ENCODE assay signal across 8 mouse cellular contexts in the genomic region with DNA sequence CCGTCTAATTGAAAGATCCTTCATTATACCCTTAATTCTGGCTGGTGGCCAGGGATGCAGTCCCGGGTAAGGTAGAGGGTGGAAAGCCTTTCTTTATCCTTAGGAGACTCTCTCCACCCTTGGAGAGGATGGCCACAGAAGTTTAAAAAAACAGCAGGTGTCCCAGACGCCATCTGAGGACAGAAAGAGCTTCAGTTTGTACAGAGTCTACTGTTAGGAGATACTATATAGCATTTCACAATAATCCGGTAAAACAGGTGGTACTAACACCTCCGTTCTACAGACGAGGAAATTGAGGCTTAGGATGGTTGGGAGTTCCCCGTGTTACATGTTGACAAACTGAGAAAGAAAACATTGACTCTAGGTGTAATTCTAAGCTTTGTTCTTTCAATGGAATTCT. TPM values are rescaled to one million over a fixed set of nuclear protein-coding genes. Genes with fewer than 3 reads are reported as not detected.
A peak's percentile ranks its signal among the peaks of the same experiment; 100 is the strongest.
DNase-seq lines count a peak whose midpoint lies in the region; ATAC-seq lines count a peak whose summit lies in the region.

No protein-coding gene starts in this region.

- H3K9me3 ChIP-seq in kidney, embryonic 15.5 days (replicated peaks) = no peaks in the 10 kb centered on the region
- H3K9me3 ChIP-seq in hindbrain, embryonic 11.5 days (ENCODE audit: control insufficient read depth, low read length) = no peaks in the 10 kb centered on the region

- H3K36me3 ChIP-seq in kidney, embryonic 15.5 days = no peaks in the 10 kb centered on the region
- H3K36me3 ChIP-seq in hindbrain, embryonic 11.5 days (ENCODE audit: control insufficient read depth, insufficient read depth, low read length) = no peaks in the 10 kb centered on the region
- H3K36me3 ChIP-seq in macrophage (ENCODE audit: inconsistent target) = no peaks in the 10 kb centered on the region

- 20% methylated on average over 7 of the region's 7 CpGs for WGBS in kidney, embryonic 15.5 days
- WGBS in hindbrain, embryonic 11.5 days = 28% methylated on average over 7 of the region's 7 CpGs
- WGBS in macrophage (ENCODE audit: missing documents) = 14% methylated on average over 7 of the region's 7 CpGs

- DNase-seq in kidney, postnatal 14 days = no peak
- peak; percentile 48 to 59 for DNase-seq in cerebellum, postnatal 10 days
- no peak for DNase-seq in hindbrain, embryonic 11.5 days (ENCODE audit: low spot score)
- no peak for DNase-seq in left cerebral cortex, postnatal 10 days (ENCODE audit: extremely low spot score in 1 of 2, low spot score in 2 of 2)
- no peak for DNase-seq in embryo, embryonic 10.5 days (ENCODE audit: low spot score)
- no peak for DNase-seq in urinary bladder, postnatal 10 days (ENCODE audit: low spot score)

- no peaks in the 10 kb centered on the region for H3K27me3 ChIP-seq in kidney, embryonic 15.5 days
- H3K27me3 ChIP-seq in hindbrain, embryonic 11.5 days (ENCODE audit: control insufficient read depth, insufficient read depth, low read length) = no peaks in the 10 kb centered on the region

- intact Hi-C loops in left cerebral cortex, postnatal 10 days (cut with DNase I) = loop anchor here (2.0 kb wide), 1 partner anchor 67 kb away; no protein-coding TSS in a partner anchor

- H3K79me2 ChIP-seq in macrophage (ENCODE audit: inconsistent target) = peaks cover 41% of the 10 kb centered on the region

- H3K27ac ChIP-seq in kidney, embryonic 15.5 days = no peak overlapping the region
- no peak overlapping the region for H3K27ac ChIP-seq in hindbrain, embryonic 11.5 days (ENCODE audit: low read depth, low read length)
- H3K27ac ChIP-seq in macrophage = no peak overlapping the region

- no peak for ATAC-seq in kidney, embryonic 15.5 days (replicated peaks; ENCODE audit: low FRiP score)
- peak; percentile 25; the same call in 1 of the 2 replicates for ATAC-seq in hindbrain, embryonic 11.5 days (ENCODE audit: low FRiP score)

- H3K4me1 ChIP-seq in kidney, embryonic 15.5 days = peaks cover 24% of the 10 kb centered on the region
- H3K4me1 ChIP-seq in hindbrain, embryonic 11.5 days (replicated peaks; ENCODE audit: control insufficient read depth, insufficient read depth, low read length) = no peaks in the 10 kb centered on the region

- no peak overlapping the region for H3K9ac ChIP-seq in kidney, embryonic 15.5 days
- H3K9ac ChIP-seq in hindbrain, embryonic 11.5 days (ENCODE audit: low read depth, low read length) = no peak overlapping the region

- H3K4me3 ChIP-seq in kidney, embryonic 15.5 days (replicated peaks) = peak overlapping the region; percentile 91
- H3K4me3 ChIP-seq in hindbrain, embryonic 11.5 days (ENCODE audit: low read depth, low read length) = peak overlapping the region; percentile 64; the same call in 1 of the 2 replicates
- peak overlapping the region; percentile 29 for H3K4me3 ChIP-seq in macrophage (ENCODE audit: inconsistent target)

- peak overlapping the region; percentile 67 for H3K4me2 ChIP-seq in kidney, embryonic 15.5 days
- 0 out of 2 replicates have a peak overlapping the region, but pooled peaks have one; percentile 29 for H3K4me2 ChIP-seq in hindbrain, embryonic 11.5 days (replicated peaks; ENCODE audit: low read depth, low read length)

RNA-seq across cellular contexts. Expression of gene Cyld, which starts 0.6 kb away (rescaled TPM):
- polyA plus RNA-seq in kidney, embryonic 15.5 days (2015; fragmentation: Nextera tagmentation; extraction: Ambion mirVana) = 13.2 and 13.9 TPM in 2 replicates
- 15.7 and 16.0 TPM in 2 replicates for polyA plus RNA-seq in hindbrain, embryonic 11.5 days (2014; fragmentation: Nextera tagmentation; extraction: Ambion mirVana)
- total RNA-seq in macrophage (2018; cell fraction: chromatin; rRNA removed) = 100 to 1,000 TPM in 10 of 26 experiments, 10 to 100 TPM in 16; 36.7 to 122 (median 88.6) TPM
- total RNA-seq in macrophage (2018; cell fraction: cytosol; rRNA removed) = 10 to 100 TPM; 24.5 to 41.6 (median 32.2) TPM
- 100 to 1,000 TPM in 2 of 26 experiments, 10 to 100 TPM in 24; 30.1 to 117 (median 61.3) TPM for total RNA-seq in macrophage (2018; cell fraction: nucleus; rRNA removed)
- 15.8 to 23.3 TPM (median 18.4 TPM) in 3 replicates for polyA plus RNA-seq in macrophage (2018)
- total RNA-seq in left cerebral cortex, postnatal 10 days (2021) = 10 to 100 TPM; 63.3 to 63.9 TPM

RNA-seq across cellular contexts. Expression of gene Nod2, which starts 49.1 kb away (rescaled TPM):
- polyA plus RNA-seq in kidney, embryonic 15.5 days (2015; fragmentation: Nextera tagmentation; extraction: Ambion mirVana) = 0.24 and 0.34 TPM in 2 replicates
- 0.13 and 0.14 TPM in 2 replicates for polyA plus RNA-seq in hindbrain, embryonic 11.5 days (2014; fragmentation: Nextera tagmentation; extraction: Ambion mirVana)
- total RNA-seq in macrophage (2018; cell fraction: chromatin; rRNA removed) = 100 to 1,000 TPM in 17 of 26 experiments, 10 to 100 TPM in 9; 26.8 to 294 (median 136) TPM
- total RNA-seq in macrophage (2018; cell fraction: cytosol; rRNA removed) = 10 to 100 TPM in 14 of 26 experiments, 1 to 10 TPM in 12; 3.3 to 31.6 (median 11.4) TPM
- total RNA-seq in macrophage (2018; cell fraction: nucleus; rRNA removed) = 100 to 1,000 TPM in 10 of 26 experiments, 10 to 100 TPM in 16; 17.1 to 234 (median 86.3) TPM
- polyA plus RNA-seq in macrophage (2018) = 2.4 to 4.6 TPM (median 2.9 TPM) in 3 replicates
- total RNA-seq in left cerebral cortex, postnatal 10 days (2021) = under 1 TPM; 0.61 to 0.97 TPM

Comparison
In these comparisons a context has a peak if more than half of its experiments do, and no peak if none do; other contexts are left out.
1. H3K4me3 ChIP-seq: peak in every context shown above with its lines; median percentile 91 in kidney, embryonic 15.5 days; 64 in hindbrain, embryonic 11.5 days; 29 in macrophage.
2. DNase-seq: peak in cerebellum, postnatal 10 days (2 of 2); none in kidney, postnatal 14 days (single experiment), hindbrain, embryonic 11.5 days (single experiment), left cerebral cortex, postnatal 10 days (0 of 2), embryo, embryonic 10.5 days (single experiment) and urinary bladder, postnatal 10 days (single experiment).